Mouse (Mus musculus) gastrocnemius, adult 8-10 months (tissue): ENCODE measurements at regions not wholly inside any gene's neighbourhood (a gene's known extent, or its start where the extent isn't known, plus 50 kb on each side); places are given as distances from the start of the nearest gene placed in this dataset.
A peak's percentile ranks its signal among the peaks of the same experiment; 100 is the strongest.

Experiments used
- DNase-seq, 2 experiments: peaks; one replicate each; pipeline ENCODE4 v3.0.0; 2022; ENCODE audit warnings: low spot score in 2 of 2

GRCm38 (mm10) chr6:51326103-51326829 lies 106.2 kb upstream of the Nfe2l3 start:
- no peak for DNase-seq

GRCm38 (mm10) chr6:51329070-51329995 lies 103.1 kb upstream of the Nfe2l3 start:
- DNase-seq = no peak

- no peak for DNase-seq
These were observed 102.3 kb upstream of the Nfe2l3 start for GRCm38 (mm10) chr6:51330069-51330706.

- DNase-seq = no peak
These were observed 99.6 kb upstream of the Nfe2l3 start for GRCm38 (mm10) chr6:51332841-51333240.

GRCm38 (mm10) chr6:51333722-51334360 lies 98.6 kb upstream of the Nfe2l3 start:
- peak in 1 of 2 experiments; percentile 40 for DNase-seq

GRCm38 (mm10) chr6:51335314-51335713 lies 97.2 kb upstream of the Nfe2l3 start:
- DNase-seq = no peak

GRCm38 (mm10) chr6:51339301-51339700 lies 93.2 kb upstream of the Nfe2l3 start:
- DNase-seq = no peak

GRCm38 (mm10) chr6:51347721-51348120 lies 84.7 kb upstream of the Nfe2l3 start:
- no peak for DNase-seq

- no peak for DNase-seq
These were observed 82.7 kb upstream of the Nfe2l3 start for GRCm38 (mm10) chr6:51349771-51350170.

GRCm38 (mm10) chr6:51355041-51355440 lies 77.4 kb upstream of the Nfe2l3 start:
- DNase-seq = no peak

GRCm38 (mm10) chr6:51361611-51362180 lies 70.8 kb upstream of the Nfe2l3 start:
- DNase-seq = no peak

- peak; percentile 62 to 74 for DNase-seq
These were observed 69.8 kb upstream of the Nfe2l3 start for GRCm38 (mm10) chr6:51362475-51363226.

GRCm38 (mm10) chr6:51364776-51365175 lies 67.7 kb upstream of the Nfe2l3 start:
- no peak for DNase-seq

GRCm38 (mm10) chr6:51369771-51370170 lies 62.7 kb upstream of the Nfe2l3 start:
- DNase-seq = no peak

GRCm38 (mm10) chr6:51372357-51372756 lies 60.1 kb upstream of the Nfe2l3 start:
- no peak for DNase-seq

- no peak for DNase-seq
These were observed 54.0 kb upstream of the Nfe2l3 start for GRCm38 (mm10) chr6:51378436-51378835.

- no peak for DNase-seq
These were observed 53.4 kb upstream of the Nfe2l3 start for GRCm38 (mm10) chr6:51379074-51379473.

GRCm38 (mm10) chr6:51379560-51380274 lies 52.8 kb upstream of the Nfe2l3 start:
- no peak for DNase-seq

- no peak for DNase-seq
These were observed 52.2 kb upstream of the Nfe2l3 start for GRCm38 (mm10) chr6:51380275-51380575.

- DNase-seq = no peak
These were observed 51.0 kb upstream of the Nfe2l3 start for GRCm38 (mm10) chr6:51381465-51381864.
